Mouse (Mus musculus) spleen, postnatal 36 days (tissue): ENCODE results near the gene Hcn3.

Experiments used
- DNase-seq, 2 experiments: peaks; one replicate each; pipeline ENCODE4 v3.0.0; 2022; ENCODE audit warnings: low spot score in 2 of 2, mixed read lengths in 1 of 2

Hcn3 gene

DNA sequence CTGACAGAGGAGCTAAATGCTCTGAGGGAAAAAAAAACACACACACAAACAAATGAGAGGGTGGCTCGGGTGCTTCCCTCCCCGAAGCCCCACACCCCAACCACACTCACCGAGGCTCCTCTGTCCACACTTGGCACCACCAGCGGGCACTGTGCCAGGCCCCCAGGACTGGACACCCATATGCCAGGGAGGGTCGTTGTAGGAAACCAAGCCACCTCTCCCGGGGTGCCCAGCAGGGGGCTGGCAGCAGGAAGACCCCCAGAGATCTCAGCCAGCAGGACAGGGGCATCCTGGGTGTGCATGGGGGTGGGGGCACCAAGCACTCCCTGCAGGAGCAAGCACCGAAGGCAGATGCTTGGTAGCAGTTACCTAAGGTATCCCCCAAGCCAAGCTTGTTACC is 59.2 kb downstream of the Hcn3 start, which contains the start of gene Gm43738:
Gene Gm43738 (minus strand): TSS at position 289 of the 400 bp plus-strand sequence.
- DNase-seq: no peak
